In genomic region chr5:138281798-138282197, GRCm38 (mm10) we compare ENCODE assay signal across 34 mouse cellular contexts. TPM values are rescaled to one million over a fixed set of nuclear protein-coding genes. Genes with fewer than 3 reads are reported as not detected.
"Had no signal": no experiment of that assay in that cellular context is flagged by ENCODE, and none has a peak within 500 bp of the region (broad histone marks: within the 10 kb centered on the region; RNA-seq: fewer than 3 reads in every experiment).

No protein-coding gene starts in this region.

- ATAC-seq: hindbrain, postnatal 0 days; intestine, embryonic 16.5 days had no signal

- H3K9me3 ChIP-seq: heart, embryonic 15.5 days; hindbrain, embryonic 13.5 days; hindbrain, embryonic 15.5 days; limb, embryonic 15.5 days; liver, embryonic 15.5 days had no signal

- H3K4me3 ChIP-seq: heart, adult 2 months; heart, embryonic 13.5 days; heart, embryonic 15.5 days; hindbrain, embryonic 13.5 days; hindbrain, embryonic 15.5 days; kidney, embryonic 15.5 days; limb, embryonic 13.5 days; limb, embryonic 15.5 days; liver, embryonic 13.5 days; liver, embryonic 15.5 days had no signal

- H3K4me2 ChIP-seq: heart, embryonic 13.5 days; heart, embryonic 15.5 days; hindbrain, embryonic 13.5 days; hindbrain, embryonic 15.5 days; kidney, embryonic 15.5 days; limb, embryonic 13.5 days; limb, embryonic 15.5 days; liver, embryonic 11.5 days; liver, embryonic 13.5 days had no signal

- H3K9ac ChIP-seq: heart, embryonic 13.5 days; heart, embryonic 15.5 days; hindbrain, embryonic 13.5 days; hindbrain, embryonic 15.5 days; kidney, embryonic 15.5 days; limb, embryonic 13.5 days; limb, embryonic 15.5 days; liver, embryonic 13.5 days; liver, embryonic 15.5 days had no signal

- H3K36me3 ChIP-seq: heart, embryonic 15.5 days; liver, embryonic 13.5 days; liver, embryonic 15.5 days had no signal

- H3K27ac ChIP-seq: heart, adult 2 months; heart, embryonic 13.5 days; heart, embryonic 15.5 days; hindbrain, embryonic 13.5 days; hindbrain, embryonic 15.5 days; hindbrain, postnatal 0 days; kidney, embryonic 15.5 days; kidney, postnatal 0 days; limb, embryonic 13.5 days; limb, embryonic 15.5 days; liver, embryonic 13.5 days; liver, embryonic 15.5 days had no signal

- H3K27me3 ChIP-seq: heart, embryonic 13.5 days; heart, embryonic 15.5 days; hindbrain, embryonic 15.5 days; limb, embryonic 15.5 days had no signal

- DNase-seq: gastrocnemius, postnatal 14 days; gastrocnemius, postnatal 36 days; heart, adult 2 months; heart, postnatal 14 days; heart, postnatal 36 days; kidney, adult 11 months; kidney, adult 2 months; kidney, adult 9 months; kidney, postnatal 14 days; kidney, postnatal 36 days; layer of hippocampus, adult 9-11 months; layer of hippocampus, postnatal 36 days; left cerebral cortex, postnatal 4 days; liver, embryonic 13.5 days had no signal

RNA-seq across cellular contexts. Expression of gene Stag3, which starts 1.8 kb away (rescaled TPM):
- total RNA-seq: gastrocnemius, adult 18-20 months; gastrocnemius, adult 8-10 months; gastrocnemius, postnatal 36 days; heart, adult 2 months; heart, postnatal 36 days had no signal

RNA-seq across cellular contexts. Expression of gene Gpc2, which starts 2.0 kb away (rescaled TPM):
- total RNA-seq: gastrocnemius, adult 18-20 months; gastrocnemius, postnatal 36 days had no signal

RNA-seq across cellular contexts. Expression of gene Gm43720, which starts 2.0 kb away (rescaled TPM):
- total RNA-seq: gastrocnemius, adult 18-20 months; gastrocnemius, adult 8-10 months; gastrocnemius, postnatal 14 days; gastrocnemius, postnatal 36 days; heart, adult 2 months; heart, postnatal 36 days; hematopoietic stem cell, adult 5-6 weeks; hindbrain, postnatal 0 days; layer of hippocampus, adult 18-20 months; layer of hippocampus, adult 8-10 months; layer of hippocampus, postnatal 36 days; left cerebral cortex, adult 18-20 months; left cerebral cortex, adult 8-10 months had no signal
- polyA plus RNA-seq: heart, adult 2 months; kidney, adult 2 months; large intestine, adult 2 months; liver, embryonic 13.5 days; liver, embryonic 15.5 days had no signal

RNA-seq across cellular contexts. Expression of gene Gal3st4, which starts 9.2 kb away (rescaled TPM):
- total RNA-seq: hematopoietic stem cell, adult 5-6 weeks had no signal
